Mouse (Mus musculus): ENCODE measurements around the gene Snrnp25.
"Not testable (repeated sequence)": the region's sequence is repeated elsewhere in the genome, so short reads cannot be mapped to it uniquely, and the experiment has no call there.

The Snrnp25 gene

GRCm38 (mm10) chr11:32195867-32196540, 9.2 kb upstream of the Snrnp25 start:
- no peak for DNase-seq

GRCm38 (mm10) chr11:32196727-32197126, 8.5 kb upstream of the Snrnp25 start:
- no peak for DNase-seq

- no peak for DNase-seq
Measured at GRCm38 (mm10) chr11:32197766-32198165, 7.4 kb upstream of the Snrnp25 start.

GRCm38 (mm10) chr11:32198256-32198955, 6.8 kb upstream of the Snrnp25 start:
- no peak for DNase-seq

GRCm38 (mm10) chr11:32199230-32199629, 6.0 kb upstream of the Snrnp25 start:
- DNase-seq: no peak

GRCm38 (mm10) chr11:32200075-32200601, 5.1 kb upstream of the Snrnp25 start, which contains the start of gene Il9r:
Gene Il9r (minus strand): TSS chr11:32200279.
- no peak for DNase-seq

GRCm38 (mm10) chr11:32200992-32201391, 4.2 kb upstream of the Snrnp25 start:
- not testable (repeated sequence) for DNase-seq

- no peak for DNase-seq
Measured at GRCm38 (mm10) chr11:32201922-32202685, 3.1 kb upstream of the Snrnp25 start.

GRCm38 (mm10) chr11:32210623-32211022, 5.4 kb downstream of the Snrnp25 start:
- DNase-seq: no peak

GRCm38 (mm10) chr11:32215372-32216162, 10.4 kb downstream of the Snrnp25 start:
- DNase-seq: no peak

GRCm38 (mm10) chr11:32216851-32217250, 11.6 kb downstream of the Snrnp25 start:
- peak; percentile 81 for DNase-seq

GRCm38 (mm10) chr11:32218501-32219050, 13.4 kb downstream of the Snrnp25 start:
- no peak for DNase-seq

GRCm38 (mm10) chr11:32219287-32219686, 14.1 kb downstream of the Snrnp25 start:
- DNase-seq: no peak

GRCm38 (mm10) chr11:32220607-32221224, 15.5 kb downstream of the Snrnp25 start:
- DNase-seq: no peak

GRCm38 (mm10) chr11:32221225-32221950, 16.2 kb downstream of the Snrnp25 start:
- DNase-seq: peak; percentile 39

- DNase-seq: peak; percentile 42
Measured at GRCm38 (mm10) chr11:32221951-32222409, 16.8 kb downstream of the Snrnp25 start, which contains the start of gene Rhbdf1. Gene Rhbdf1 (minus strand): TSS chr11:32222300.

- peak; percentile 32 for DNase-seq
Measured at GRCm38 (mm10) chr11:32222570-32223194, 17.5 kb downstream of the Snrnp25 start.

- DNase-seq: peak; percentile 18
Measured at GRCm38 (mm10) chr11:32223297-32223967, 18.2 kb downstream of the Snrnp25 start.

GRCm38 (mm10) chr11:32224468-32225139, 19.4 kb downstream of the Snrnp25 start:
- DNase-seq: peak; percentile 37
